Mouse (Mus musculus): ENCODE data around the gene Itgal. TPM values are rescaled to one million over a fixed set of nuclear protein-coding genes. Genes with fewer than 3 reads are reported as not detected.
A peak's percentile ranks its signal among the peaks of the same experiment; 100 is the strongest.

Gene Itgal
- polyA plus RNA-seq, 1 experiment from 2014 or later: 3.8 TPM

DNA sequence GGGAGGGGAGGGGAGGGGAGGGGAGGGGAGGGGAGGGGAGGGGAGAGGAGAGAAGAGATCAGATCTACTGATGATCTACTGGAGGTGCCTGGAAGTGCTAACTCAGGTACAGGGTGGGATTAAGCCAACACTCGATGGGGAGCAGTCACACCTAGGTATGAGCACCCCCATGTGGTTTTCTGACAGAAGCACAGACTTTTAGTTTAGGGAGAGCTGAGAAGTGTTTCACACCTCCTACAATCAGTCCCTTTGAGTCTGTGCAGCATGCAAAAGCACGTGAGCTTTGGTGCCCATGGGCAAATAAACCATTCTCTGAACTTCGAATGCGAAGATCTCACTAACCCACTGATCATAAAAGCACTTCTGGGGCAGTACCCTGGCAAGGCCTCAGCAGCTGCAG is 46.3 kb downstream of the Itgal start:
- no peak overlapping the region for H3K27ac ChIP-seq (ENCODE audit: low read length)
- no peak for ATAC-seq
- H3K4me3 ChIP-seq (ENCODE audit: low read depth, low read length): no peak overlapping the region
- no peaks in the 10 kb centered on the region for H3K27me3 ChIP-seq (replicated peaks; ENCODE audit: insufficient read depth, low read length)
- H3K4me1 ChIP-seq (ENCODE audit: insufficient read depth, low read depth, low read length): no peaks in the 10 kb centered on the region
- H3K9me3 ChIP-seq (ENCODE audit: low read length): no peaks in the 10 kb centered on the region
- DNase-seq (ENCODE audit: low spot score): peak; percentile 58
- WGBS: 55% methylated on average over 4 of the region's 4 CpGs
- H3K4me2 ChIP-seq (replicated peaks; ENCODE audit: low read depth, low read length): no peak overlapping the region
- H3K9ac ChIP-seq (replicated peaks; ENCODE audit: low read depth): no peak overlapping the region
- peak; percentile 51 for TF ChIP-seq CTCF (IDR thresholded peaks at IDR 0.05)
- TF ChIP-seq EP300 (IDR thresholded peaks at IDR 0.05): no peak
- H3K36me3 ChIP-seq (ENCODE audit: insufficient read depth, low read length): 0 out of 2 replicates have a peak, but pooled peaks cover 4% of the 10 kb centered on the region

DNA sequence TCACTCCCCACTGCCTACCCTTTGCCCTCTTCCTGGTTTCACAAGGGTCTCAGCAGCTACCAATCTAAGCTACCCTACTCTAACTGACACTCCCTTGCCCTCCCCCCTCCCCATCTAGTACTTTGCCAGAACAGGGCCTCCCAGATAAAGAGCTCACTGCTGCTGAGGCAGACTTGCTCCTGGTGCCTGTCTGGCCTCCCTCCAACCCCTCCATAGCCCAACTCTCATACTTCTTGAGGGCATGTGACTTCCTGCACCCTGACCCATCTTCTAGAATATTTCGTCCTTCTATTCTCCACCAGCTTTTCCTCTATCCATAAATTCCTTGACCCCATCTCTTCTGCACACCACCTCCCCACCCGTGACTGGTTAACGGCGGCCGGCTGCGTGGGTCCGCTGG is 46.8 kb downstream of the Itgal start:
- TF ChIP-seq EP300 (IDR thresholded peaks at IDR 0.05) (no peak), CTCF (IDR thresholded peaks at IDR 0.05) (no peak)
- DNase-seq (ENCODE audit: low spot score) (no peak), ATAC-seq (no peak)
- H3K4me1 ChIP-seq (ENCODE audit: insufficient read depth, low read depth, low read length): no peaks in the 10 kb centered on the region
- no peak overlapping the region for H3K27ac ChIP-seq (ENCODE audit: low read length)
- WGBS: 89% methylated on average over 7 of the region's 7 CpGs
- 0 out of 2 replicates have a peak, but pooled peaks cover 4% of the 10 kb centered on the region for H3K36me3 ChIP-seq (ENCODE audit: insufficient read depth, low read length)
- H3K4me3 ChIP-seq (ENCODE audit: low read depth, low read length): no peak overlapping the region
- no peak overlapping the region for H3K4me2 ChIP-seq (replicated peaks; ENCODE audit: low read depth, low read length)
- H3K27me3 ChIP-seq (replicated peaks; ENCODE audit: insufficient read depth, low read length): no peaks in the 10 kb centered on the region
- no peak overlapping the region for H3K9ac ChIP-seq (replicated peaks; ENCODE audit: low read depth)
- no peaks in the 10 kb centered on the region for H3K9me3 ChIP-seq (ENCODE audit: low read length)

DNA sequence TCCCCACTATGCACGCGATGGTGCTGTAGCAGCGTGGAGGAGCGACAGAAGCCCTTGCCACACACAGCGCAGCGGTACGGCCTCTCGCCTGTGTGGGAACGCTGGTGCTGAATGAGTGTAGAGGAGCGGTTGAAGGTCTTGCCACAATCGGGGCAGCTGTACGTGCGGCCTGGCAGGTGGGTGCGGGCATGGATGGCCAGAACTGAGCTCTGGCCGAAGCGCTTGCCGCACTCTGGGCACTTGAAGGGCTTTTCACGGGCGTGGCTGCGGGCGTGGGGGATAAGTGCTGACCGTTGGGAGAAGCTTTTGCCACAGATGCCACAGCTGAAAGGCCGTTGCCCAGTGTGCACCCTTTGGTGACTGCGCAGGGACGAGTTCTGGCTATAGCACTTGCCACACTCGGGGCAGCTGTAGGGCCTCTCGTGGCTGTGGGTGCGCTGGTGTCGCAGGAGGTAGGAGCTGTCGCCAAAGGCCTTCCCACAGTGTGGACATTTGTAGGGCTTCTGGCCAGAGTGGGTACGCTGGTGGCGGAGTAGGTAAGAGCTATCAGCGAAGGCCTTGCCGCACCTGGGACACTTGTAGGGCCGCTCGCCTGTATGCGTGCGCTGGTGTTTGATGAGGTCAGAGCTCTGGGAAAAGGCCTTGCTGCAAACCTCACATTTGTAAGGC is 47.4 kb downstream of the Itgal start:
- WGBS: 82% methylated on average over 38 of the region's 38 CpGs
- no peak overlapping the region for H3K4me2 ChIP-seq (replicated peaks; ENCODE audit: low read depth, low read length)
- H3K9me3 ChIP-seq (ENCODE audit: low read length): no peaks in the 10 kb centered on the region
- no peak overlapping the region for H3K9ac ChIP-seq (replicated peaks; ENCODE audit: low read depth)
- DNase-seq (ENCODE audit: low spot score) (peak; percentile 4), ATAC-seq (no peak)
- H3K27ac ChIP-seq (ENCODE audit: low read length): no peak overlapping the region; the same call in 1 of the 2 replicates
- H3K27me3 ChIP-seq (replicated peaks; ENCODE audit: insufficient read depth, low read length): no peaks in the 10 kb centered on the region
- no peak overlapping the region for H3K4me3 ChIP-seq (ENCODE audit: low read depth, low read length)
- no peak for TF ChIP-seq CTCF (IDR thresholded peaks at IDR 0.05)
- H3K36me3 ChIP-seq (ENCODE audit: insufficient read depth, low read length): 0 out of 2 replicates have a peak, but pooled peaks cover 4% of the 10 kb centered on the region
- H3K4me1 ChIP-seq (ENCODE audit: insufficient read depth, low read depth, low read length): no peaks in the 10 kb centered on the region

DNA sequence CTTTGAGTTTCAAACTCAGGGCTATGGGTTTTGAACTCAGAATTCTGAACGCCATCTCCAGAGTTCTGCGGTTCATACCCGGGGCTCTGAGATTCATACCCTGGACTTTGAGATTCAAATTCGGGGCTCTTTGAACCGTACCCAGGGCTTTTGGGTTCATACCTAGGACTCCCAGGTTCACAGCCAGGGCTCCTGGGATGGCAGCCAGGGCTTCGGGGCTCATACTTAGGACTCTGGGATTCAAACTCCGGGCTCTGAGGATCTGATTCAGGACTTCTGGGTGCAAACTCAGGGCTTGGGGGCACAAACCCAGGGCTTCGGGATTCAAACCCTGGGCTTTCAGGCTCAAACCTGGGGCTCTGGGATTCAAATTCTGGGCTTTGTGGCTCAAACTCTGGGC is 48.3 kb downstream of the Itgal start:
- Histone ChIP-seq H3K9ac (replicated peaks; ENCODE audit: low read depth) (peak overlapping the region; percentile 83), H3K9me3 (ENCODE audit: low read length) (no peaks in the 10 kb centered on the region), H3K4me3 (ENCODE audit: low read depth, low read length) (peak overlapping the region; percentile 88), H3K27me3 (replicated peaks; ENCODE audit: insufficient read depth, low read length) (no peaks in the 10 kb centered on the region), H3K27ac (ENCODE audit: low read length) (peak overlapping the region; percentile 97; the same call in 1 of the 2 replicates), H3K4me2 (replicated peaks; ENCODE audit: low read depth, low read length) (peak overlapping the region; percentile 78), H3K36me3 (ENCODE audit: insufficient read depth, low read length) (0 out of 2 replicates have a peak, but pooled peaks cover 4% of the 10 kb centered on the region), H3K4me1 (ENCODE audit: insufficient read depth, low read depth, low read length) (no peaks in the 10 kb centered on the region)
- no peak for TF ChIP-seq CTCF (IDR thresholded peaks at IDR 0.05)
- TF ChIP-seq EP300 (IDR thresholded peaks at IDR 0.05): no peak
- ATAC-seq: no peak
- 87% methylated on average over 8 of the region's 8 CpGs for WGBS
- DNase-seq (ENCODE audit: low spot score): no peak

DNA sequence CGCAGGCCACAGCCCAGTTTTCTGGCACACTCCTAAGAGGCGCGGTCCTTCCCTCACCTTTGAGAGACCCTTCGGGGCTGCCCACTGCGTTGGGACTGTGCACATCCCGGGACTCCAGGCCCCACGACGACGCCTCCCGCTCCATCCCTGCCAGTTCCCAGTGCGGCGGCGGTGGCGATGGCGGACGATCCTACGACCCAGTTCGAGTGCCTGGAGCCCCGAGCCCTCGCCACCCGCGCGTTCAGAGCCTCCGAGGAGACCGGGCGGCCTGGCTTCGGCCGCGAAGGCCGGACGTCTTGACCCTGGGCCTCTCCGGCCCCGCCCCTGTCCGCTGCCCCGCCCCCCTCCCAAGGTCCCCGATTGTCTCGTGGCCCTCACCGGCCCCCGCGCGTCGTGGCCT is 49.0 kb downstream of the Itgal start:
- H3K27me3 ChIP-seq (replicated peaks; ENCODE audit: insufficient read depth, low read length): no peaks in the 10 kb centered on the region
- peak overlapping the region; percentile 83 for H3K9ac ChIP-seq (replicated peaks; ENCODE audit: low read depth)
- no peaks in the 10 kb centered on the region for H3K9me3 ChIP-seq (ENCODE audit: low read length)
- peak; percentile 60 for ATAC-seq
- peak overlapping the region; percentile 88 for H3K4me3 ChIP-seq (ENCODE audit: low read depth, low read length)
- H3K27ac ChIP-seq (ENCODE audit: low read length): peak overlapping the region; percentile 97
- TF ChIP-seq EP300 (IDR thresholded peaks at IDR 0.05): no peak
- no peak for TF ChIP-seq CTCF (IDR thresholded peaks at IDR 0.05)
- under 1% methylated on average over 29 of the region's 42 CpGs for WGBS
- H3K36me3 ChIP-seq (ENCODE audit: insufficient read depth, low read length): 0 out of 2 replicates have a peak, but pooled peaks cover 4% of the 10 kb centered on the region
- peak; percentile 55 for DNase-seq (ENCODE audit: low spot score)
- H3K4me1 ChIP-seq (ENCODE audit: insufficient read depth, low read depth, low read length): no peaks in the 10 kb centered on the region; the same call in 1 of the 2 replicates
- peak overlapping the region; percentile 78 for H3K4me2 ChIP-seq (replicated peaks; ENCODE audit: low read depth, low read length)

DNA sequence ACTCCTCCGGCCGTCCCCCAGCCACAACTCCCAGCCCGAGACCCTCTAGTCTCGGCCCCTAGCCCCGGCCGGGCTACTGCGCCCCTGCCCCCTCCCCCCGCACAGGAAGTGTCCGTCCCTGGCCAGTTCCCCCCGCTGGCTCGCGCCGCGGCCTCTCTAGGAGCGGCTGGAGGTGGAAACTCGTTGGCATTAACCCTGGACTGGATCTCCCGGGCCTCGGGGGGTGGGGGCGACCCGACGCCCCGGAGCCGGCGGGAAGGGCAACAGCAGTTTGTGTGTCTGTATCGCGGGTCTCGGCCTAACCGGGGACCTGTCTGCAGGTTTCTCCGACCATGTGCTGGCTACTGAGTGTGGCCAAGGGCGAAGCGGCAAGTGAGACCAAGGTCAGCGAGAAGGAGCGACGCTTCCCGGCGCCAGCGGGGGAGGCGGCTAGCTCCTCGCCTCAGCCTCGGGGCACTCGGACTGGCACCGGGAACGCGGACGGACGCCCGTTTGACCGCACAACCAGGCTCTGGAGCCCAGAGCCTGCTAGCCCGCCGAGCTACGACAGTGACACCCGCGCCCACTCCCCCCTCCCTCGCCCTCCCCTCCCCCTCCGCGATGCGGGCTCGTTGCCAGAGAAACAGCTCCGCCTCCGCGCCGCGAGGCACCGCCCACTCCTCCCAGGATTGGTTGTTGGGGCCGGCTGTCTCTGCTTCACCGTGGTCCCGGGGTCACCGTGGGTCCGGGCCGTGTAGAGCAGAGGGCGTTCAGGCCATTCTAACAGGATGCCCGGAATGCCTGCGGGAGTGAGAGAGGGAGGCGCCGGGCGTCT is 49.7 kb downstream of the Itgal start, which contains the start of gene Zfp768:
TSS of gene Zfp768 (minus strand) at position 78 of the 814 bp plus-strand sequence.
- peak within 1 kb of the TSS; percentile 97 for H3K27ac ChIP-seq (ENCODE audit: low read length)
- H3K4me1 ChIP-seq (ENCODE audit: insufficient read depth, low read depth, low read length): no peaks in the 10 kb centered on the region; the same call in 1 of the 2 replicates
- peak within 1 kb of the TSS; percentile 83 for H3K9ac ChIP-seq (replicated peaks; ENCODE audit: low read depth)
- TF ChIP-seq EP300 (IDR thresholded peaks at IDR 0.05): no peak
- DNase-seq (ENCODE audit: low spot score) (peak; percentile 96), ATAC-seq (peak; percentile 92)
- under 1% methylated on average over 60 of the region's 76 CpGs for WGBS
- H3K27me3 ChIP-seq (replicated peaks; ENCODE audit: insufficient read depth, low read length): no peaks in the 10 kb centered on the region
- peak within 1 kb of the TSS; percentile 88 for H3K4me3 ChIP-seq (ENCODE audit: low read depth, low read length)
- H3K36me3 ChIP-seq (ENCODE audit: insufficient read depth, low read length): 0 out of 2 replicates have a peak, but pooled peaks cover 4% of the 10 kb centered on the region
- H3K9me3 ChIP-seq (ENCODE audit: low read length): no peaks in the 10 kb centered on the region
- H3K4me2 ChIP-seq (replicated peaks; ENCODE audit: low read depth, low read length): peak within 1 kb of the TSS; percentile 78

Data from lung, postnatal 0 days (tissue).